Mouse (Mus musculus) thymus, postnatal 0 days (tissue): ENCODE data around the gene Pmch. TPM values are rescaled to one million over a fixed set of nuclear protein-coding genes. Genes with fewer than 3 reads are reported as not detected.

Experiments
- DNase-seq: peaks from one replicate; pipeline ENCODE4 v3.0.0-alpha.2; 2015; ENCODE audit warnings: low spot score
- polyA plus RNA-seq: library from polyadenylated mRNA; unstranded; fragments of >200 nt; fragmentation: Nextera tagmentation; extraction: Ambion mirVana; gene quantifications from 2 replicates; pipeline ENCODE4 v1.2.1, GENCODE M21; 2015

The Pmch gene
- polyA plus RNA-seq: 0.33 and 0.55 TPM in 2 replicates

DNA sequence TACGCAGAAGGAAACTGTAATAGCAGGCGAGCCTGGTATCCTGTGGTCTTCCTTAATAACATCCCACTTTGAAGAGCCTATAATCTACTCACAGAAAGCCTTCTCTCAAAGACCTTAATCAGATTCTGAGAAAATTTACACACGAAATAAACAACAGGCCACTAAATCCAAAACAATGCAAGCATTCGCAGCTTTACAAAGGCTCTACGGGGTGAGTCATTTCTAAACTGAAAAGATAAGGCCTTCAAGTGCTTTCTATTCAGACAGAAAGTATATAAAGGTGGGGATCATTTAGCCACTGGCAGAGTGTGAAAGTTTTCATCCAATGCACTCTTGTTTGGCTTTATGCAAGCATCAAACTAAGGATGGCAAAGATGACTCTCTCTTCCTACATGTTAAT, at the start of gene Pmch:
Gene Pmch, plus strand, starts transcription at position 301 of the 400 bp plus-strand sequence.
- DNase-seq: no peak

DNA sequence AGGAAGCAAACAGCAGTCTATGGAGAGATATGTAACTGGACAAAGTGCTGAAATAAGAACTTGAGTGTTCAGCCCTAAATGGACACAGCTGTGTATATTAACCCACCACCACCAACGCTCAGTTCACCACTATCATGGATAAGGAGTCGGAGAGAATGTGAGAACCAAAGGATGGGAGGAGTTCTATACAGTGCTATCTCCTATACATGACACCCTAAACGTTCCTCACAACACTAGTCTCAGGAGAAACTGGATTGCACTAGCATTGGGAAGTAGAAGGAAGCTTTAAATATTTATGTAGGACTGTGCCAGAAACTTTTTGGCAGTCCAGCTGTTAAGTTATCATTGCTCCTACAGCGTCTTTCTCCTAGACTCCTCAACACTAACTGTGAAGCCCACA, 46.6 kb upstream of the Pmch start:
- DNase-seq: no peak

DNA sequence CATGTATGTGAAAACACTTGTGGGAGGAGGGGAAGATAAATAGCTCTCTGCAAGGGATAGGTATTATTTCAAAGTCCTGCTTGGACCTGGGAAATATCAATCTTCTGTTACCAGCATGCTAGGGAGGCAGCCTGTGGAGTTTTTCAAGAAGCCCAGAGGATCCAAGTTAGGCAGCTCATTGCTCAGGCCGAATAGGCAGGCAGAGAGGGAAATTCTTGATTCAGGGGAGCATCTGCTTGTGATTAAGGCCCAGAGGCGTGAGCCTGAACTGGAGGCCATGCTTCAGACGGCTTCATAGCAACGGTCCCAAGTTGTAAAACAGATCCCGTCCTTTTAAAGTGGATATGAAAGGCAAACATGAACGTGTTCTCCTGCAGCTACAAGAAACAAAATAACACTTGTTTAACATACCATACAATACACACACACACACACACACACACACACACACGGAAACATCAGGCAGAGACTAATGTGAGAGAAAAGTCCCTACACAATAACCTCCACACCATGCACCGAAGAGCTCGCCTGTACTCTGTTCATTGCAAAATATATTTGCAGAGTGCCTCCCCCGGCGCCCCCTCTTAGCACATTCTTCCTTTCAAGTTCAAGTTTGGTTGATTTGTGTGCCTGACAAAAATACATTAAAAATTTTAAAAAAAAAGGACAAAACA, 44.6 kb upstream of the Pmch start:
- DNase-seq: no peak

DNA sequence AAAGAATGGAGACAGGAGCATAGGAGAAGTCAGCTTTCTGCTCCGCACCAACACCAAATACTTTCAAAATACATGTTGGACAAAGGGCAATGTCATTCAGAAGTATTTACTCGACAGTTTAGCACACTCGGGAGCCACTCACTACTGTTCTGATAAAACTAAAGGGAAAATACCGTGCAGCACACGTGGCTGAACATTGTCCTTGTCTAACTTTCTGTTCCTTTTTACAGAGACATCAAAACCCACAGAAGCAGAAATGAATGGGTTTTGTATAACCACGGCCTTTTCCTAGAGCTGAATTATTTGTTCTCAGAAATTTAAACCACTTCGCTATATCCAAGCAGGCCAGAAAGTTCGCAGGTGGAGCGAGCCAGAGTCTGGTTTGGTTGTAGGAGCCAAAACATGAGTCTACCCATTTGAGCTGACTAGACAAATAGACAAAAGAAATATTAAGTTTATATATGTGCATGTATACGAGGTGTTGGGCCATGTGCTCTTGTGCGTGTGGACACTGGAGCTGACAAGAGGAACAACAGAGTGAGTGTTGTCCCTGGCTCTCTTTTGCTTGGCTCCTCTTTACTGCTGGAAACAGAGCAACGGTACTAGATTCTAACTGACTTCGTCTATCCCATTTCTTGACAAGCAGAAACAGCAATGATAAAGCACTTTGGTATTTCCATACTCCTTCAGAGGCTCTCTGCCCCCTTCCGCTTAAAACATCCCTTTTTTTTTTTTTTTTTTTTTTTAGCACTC, 36.5 kb upstream of the Pmch start:
- DNase-seq: peak; percentile 3

DNA sequence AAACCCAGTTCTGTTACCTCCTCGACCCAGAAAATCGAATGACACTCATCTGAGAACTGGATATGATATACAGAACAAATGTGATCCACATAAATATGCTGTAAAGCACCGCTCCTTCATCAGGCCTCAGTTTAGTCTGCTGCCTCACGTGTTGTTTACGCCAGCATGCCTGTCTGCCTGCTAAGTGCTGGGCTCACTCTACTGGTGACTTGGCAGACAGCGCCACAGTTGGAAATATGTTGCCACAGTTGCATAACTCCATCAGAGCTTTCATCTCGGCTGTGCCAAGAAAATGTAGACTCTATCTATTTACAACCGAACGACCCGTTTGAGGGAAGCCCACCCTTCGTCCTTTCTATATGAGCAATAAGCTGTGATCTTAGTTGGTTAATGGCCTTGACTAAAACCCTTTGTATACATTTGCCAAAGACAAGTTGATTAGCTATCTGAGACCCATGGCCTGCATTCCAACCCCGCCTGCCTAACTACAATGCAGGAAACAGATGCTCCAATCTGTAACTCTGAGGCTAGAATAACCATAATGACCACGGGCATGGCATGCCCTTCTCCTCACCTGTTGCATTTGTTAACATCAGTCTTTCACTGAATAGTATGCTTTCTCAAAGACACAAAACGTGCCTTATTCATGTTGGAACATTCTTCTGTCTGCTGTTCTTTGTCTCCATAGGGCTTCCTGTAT, 33.8 kb upstream of the Pmch start:
- DNase-seq: no peak

DNA sequence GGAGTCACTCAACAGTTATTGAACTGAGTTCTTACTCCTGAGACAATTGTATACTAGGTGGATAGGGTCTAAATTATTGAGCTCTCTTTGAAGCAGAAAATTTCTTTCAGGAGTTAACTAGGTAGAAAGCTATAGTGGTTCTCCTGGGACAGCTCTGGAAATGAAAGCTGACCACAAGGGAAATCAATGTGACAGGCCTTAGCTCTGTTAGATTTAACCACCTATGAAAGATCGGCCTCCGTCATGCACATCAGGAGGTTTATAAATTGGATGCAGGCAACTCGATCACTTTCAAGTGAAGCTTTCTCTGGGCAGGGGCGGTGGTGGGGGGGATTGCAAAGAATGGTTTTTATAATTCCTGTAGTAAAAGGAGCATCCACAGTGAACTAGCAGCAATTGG, 27.4 kb upstream of the Pmch start:
- DNase-seq: no peak

DNA sequence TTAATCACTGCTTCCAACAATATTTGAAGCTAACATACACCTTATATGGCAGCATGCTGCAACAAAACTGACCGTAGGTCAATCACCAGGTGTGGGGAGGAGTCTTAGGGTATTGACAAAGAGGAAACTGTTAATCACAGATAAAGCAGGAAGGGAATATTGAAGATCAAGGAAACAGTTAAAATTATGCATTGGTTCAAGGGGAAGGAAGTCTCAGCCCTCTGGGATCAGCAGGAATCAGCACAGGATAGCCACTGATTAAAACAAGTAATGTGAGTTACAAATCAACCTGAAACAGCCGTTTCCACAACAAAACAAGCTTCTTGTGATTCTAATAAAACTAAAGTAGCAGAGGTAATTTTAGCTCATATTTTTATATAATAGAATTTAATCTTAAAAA, 26.0 kb upstream of the Pmch start:
- DNase-seq: no peak

DNA sequence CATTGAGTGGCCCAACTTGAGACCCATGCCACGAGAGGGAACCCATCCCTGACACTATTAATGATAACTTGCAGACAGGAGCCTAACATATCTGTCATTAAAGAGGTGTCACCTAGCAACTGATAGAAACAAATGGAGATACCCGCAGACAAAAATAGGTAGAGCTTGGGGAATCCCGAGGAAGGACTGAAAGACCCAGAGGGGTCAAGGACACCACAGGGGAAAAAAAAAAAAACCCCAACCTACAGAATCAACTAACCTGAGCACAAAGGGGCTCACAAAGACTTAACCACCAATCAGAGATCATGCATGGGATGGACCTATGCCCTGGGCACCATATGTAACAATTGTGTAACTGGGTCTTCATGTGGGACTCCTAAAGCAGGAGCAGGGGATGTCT, 23.5 kb upstream of the Pmch start:
- DNase-seq: no peak

DNA sequence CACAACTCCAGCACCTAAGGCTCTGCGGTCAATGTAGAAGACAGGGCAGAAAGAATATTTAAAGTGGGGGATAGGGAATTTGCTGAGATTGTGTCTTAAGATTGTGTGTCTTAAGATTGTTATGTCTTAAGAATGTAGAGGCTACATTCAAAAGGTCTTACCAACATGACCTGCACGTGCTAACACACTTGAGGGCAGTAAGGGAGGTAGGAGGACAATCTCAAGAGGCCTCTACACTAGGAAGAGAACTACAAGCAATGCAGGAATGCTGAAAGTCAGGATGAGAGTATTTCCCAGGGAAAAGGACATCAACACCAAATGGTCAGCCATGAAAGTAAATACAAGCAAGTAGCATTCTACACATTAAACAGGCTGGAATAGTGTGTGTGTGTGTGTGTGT, 15.3 kb downstream of the Pmch start:
- no peak for DNase-seq

DNA sequence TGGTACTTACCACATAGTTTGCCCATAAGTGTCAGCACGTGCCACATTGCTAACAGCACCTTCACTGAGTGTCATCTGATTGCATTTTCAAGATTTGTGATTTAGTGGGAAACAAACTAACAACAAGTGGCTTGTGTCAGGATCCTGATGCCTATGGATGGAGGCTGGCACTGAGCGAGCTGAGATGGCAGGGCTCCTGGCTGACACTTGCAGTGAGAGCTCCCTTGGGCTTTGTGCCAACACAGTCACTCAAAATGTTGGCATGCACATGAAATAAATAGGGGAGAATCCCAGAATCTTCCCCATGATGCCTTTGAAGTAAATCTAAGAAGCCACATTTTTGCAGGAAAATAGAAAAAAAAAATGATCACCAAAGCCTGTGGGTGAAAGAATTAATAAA, 22.4 kb downstream of the Pmch start:
- no peak for DNase-seq

DNA sequence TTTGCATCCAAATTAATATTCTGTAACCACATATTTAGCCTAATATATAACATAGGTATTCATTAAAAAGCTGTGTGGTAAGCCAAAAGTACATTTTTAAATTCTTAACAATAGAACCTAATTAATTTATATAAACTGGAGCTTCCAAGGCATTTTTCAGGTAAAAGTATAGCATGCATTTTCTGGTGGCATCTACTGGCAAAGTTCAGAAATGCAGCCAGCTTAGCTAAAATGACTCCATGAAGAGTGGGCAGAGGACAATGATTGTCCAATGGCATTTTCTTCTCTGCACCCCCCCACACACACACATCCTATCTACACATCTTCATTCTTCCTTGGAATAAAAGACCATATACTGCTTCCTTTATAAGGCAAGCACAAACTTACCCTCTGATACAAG, 28.8 kb downstream of the Pmch start:
- no peak for DNase-seq

DNA sequence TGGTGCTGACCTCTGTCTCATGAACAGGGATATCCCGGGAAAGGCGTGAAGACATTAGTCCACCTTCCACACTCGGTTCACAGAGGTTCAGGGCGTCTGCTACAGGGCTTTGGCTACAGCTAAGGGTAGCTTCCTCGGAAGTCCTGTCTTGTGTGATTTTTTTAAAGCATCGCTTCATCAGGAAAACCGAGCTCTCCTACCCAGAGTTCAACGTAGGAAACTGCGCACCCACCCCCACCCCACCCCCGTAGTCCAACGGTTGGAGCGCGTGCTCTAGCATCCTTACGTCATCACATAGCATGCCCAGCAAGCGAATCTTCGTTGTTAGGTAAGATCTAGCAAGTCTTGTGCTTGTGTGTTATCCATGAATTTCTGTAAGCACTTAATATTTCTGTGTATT, 44.8 kb downstream of the Pmch start:
- no peak for DNase-seq

Other genes starting within 250 kb of the Pmch start
- 15.2 and 17.8 TPM in 2 replicates for gene Igf1, start 232.8 kb upstream of the Pmch start, polyA plus RNA-seq
- 12.1 and 13.3 TPM in 2 replicates for gene Parpbp, start 55.9 kb downstream of the Pmch start, polyA plus RNA-seq
- gene Nup37, start 55.9 kb downstream of the Pmch start, polyA plus RNA-seq: 98.9 and 108 TPM in 2 replicates
- gene Washc3, start 110.0 kb downstream of the Pmch start, polyA plus RNA-seq: 115 and 130 TPM in 2 replicates